ENCODE assay signal across 1 mouse cellular context in genomic region chr8:121908378-121909147, GRCm38 (mm10).
TF ChIP-seq lines count a peak whose summit lies in the region.

No protein-coding gene starts in this region.

TF ChIP-seq in MEL, 35 proteins besides CTCF, POLR2A, EP300 and RAD21:
- TF ChIP-seq ZNF384 (IDR thresholded peaks at IDR 0.05; ENCODE audit: low read depth, low read length) (0 out of 2 replicates have a peak, but pooled peaks have one; percentile 2), CHD1 (IDR thresholded peaks at IDR 0.05; ENCODE audit: low read depth, low read length) (0 out of 2 replicates have a peak, but pooled peaks have one; percentile 89), BHLHE40 (IDR thresholded peaks at IDR 0.05; ENCODE audit: borderline replicate concordance, low read depth, low read length) (peak; percentile 23; the same call in 1 of the 2 replicates), HCFC1 (IDR thresholded peaks at IDR 0.05; ENCODE audit: low read depth, low read length) (peak; percentile 16; the same call in 1 of the 2 replicates), USF1 (IDR thresholded peaks at IDR 0.05; ENCODE audit: low read depth, low read length) (peak; percentile 27; the same call in 1 of the 2 replicates), CHD2 (IDR thresholded peaks at IDR 0.05; ENCODE audit: low read length) (no peak), GATA1 (IDR thresholded peaks at IDR 0.05; ENCODE audit: low read depth, low read length) (peak; percentile 26; the same call in 1 of the 2 replicates), ZKSCAN1 (IDR thresholded peaks at IDR 0.05; ENCODE audit: low read depth, low read length) (no peak), ETS1 (IDR thresholded peaks at IDR 0.05; ENCODE audit: low read depth, low read length) (peak; percentile 69)
